Mouse (Mus musculus): ENCODE data around the gene Mx1.

Gene Mx1

GRCm38 (mm10) chr16:97447386-97447785 is 15.3 kb downstream of the Mx1 start:
- in situ Hi-C loops (cut with MboI, MseI), result no loop called here

- in situ Hi-C loops (cut with MboI, MseI), result no loop called here
These were observed 18.9 kb downstream of the Mx1 start for GRCm38 (mm10) chr16:97443670-97444263.

GRCm38 (mm10) chr16:97441967-97442366 is 20.7 kb downstream of the Mx1 start:
- in situ Hi-C loops (cut with MboI, MseI), result no loop called here

GRCm38 (mm10) chr16:97438191-97438590 is 24.5 kb downstream of the Mx1 start:
- in situ Hi-C loops (cut with MboI, MseI), result no loop called here

- in situ Hi-C loops (cut with MboI, MseI), result no loop called here
These were observed 25.2 kb downstream of the Mx1 start for GRCm38 (mm10) chr16:97437448-97438056.

- in situ Hi-C loops (cut with MboI, MseI), result no loop called here
These were observed 28.5 kb downstream of the Mx1 start for GRCm38 (mm10) chr16:97434206-97434605.

GRCm38 (mm10) chr16:97431328-97431727 is 31.4 kb downstream of the Mx1 start:
- in situ Hi-C loops (cut with MboI, MseI), result no loop called here

- in situ Hi-C loops (cut with MboI, MseI), result no loop called here
These were observed 32.6 kb downstream of the Mx1 start for GRCm38 (mm10) chr16:97430091-97430490.

GRCm38 (mm10) chr16:97428026-97428425 is 34.7 kb downstream of the Mx1 start:
- in situ Hi-C loops (cut with MboI, MseI), result no loop called here

- in situ Hi-C loops (cut with MboI, MseI), result no loop called here
These were observed 39.1 kb downstream of the Mx1 start for GRCm38 (mm10) chr16:97423627-97424026.

GRCm38 (mm10) chr16:97421671-97422070 is 41.0 kb downstream of the Mx1 start:
- in situ Hi-C loops (cut with MboI, MseI), result no loop called here

GRCm38 (mm10) chr16:97418749-97419453 is 43.8 kb downstream of the Mx1 start:
- in situ Hi-C loops (cut with MboI, MseI), result no loop called here

GRCm38 (mm10) chr16:97417896-97418542 is 44.7 kb downstream of the Mx1 start:
- in situ Hi-C loops (cut with MboI, MseI), result no loop called here

GRCm38 (mm10) chr16:97405476-97406012 is 57.2 kb downstream of the Mx1 start:
- in situ Hi-C loops (cut with MboI, MseI), result no loop called here

GRCm38 (mm10) chr16:97402213-97402785 is 60.4 kb downstream of the Mx1 start:
- in situ Hi-C loops (cut with MboI, MseI), result no loop called here

GRCm38 (mm10) chr16:97401741-97402140 is 61.0 kb downstream of the Mx1 start:
- in situ Hi-C loops (cut with MboI, MseI), result no loop called here

GRCm38 (mm10) chr16:97399991-97400390 is 62.7 kb downstream of the Mx1 start:
- in situ Hi-C loops (cut with MboI, MseI), result no loop called here

- in situ Hi-C loops (cut with MboI, MseI), result no loop called here
These were observed 64.7 kb downstream of the Mx1 start for GRCm38 (mm10) chr16:97397945-97398531.

Data from T-helper 2 cell (primary cell).